Mouse (Mus musculus): ENCODE results near the gene Mamstr.

- TF ChIP-seq POLR2A (IDR thresholded peaks at IDR 0.05; ENCODE audit: insufficient read depth, low read depth, low read length) (no peak), CTCF (IDR thresholded peaks at IDR 0.05; ENCODE audit: insufficient read depth, low read depth, low read length) (no peak)
Measured at GRCm38 (mm10) chr7:45605704-45606289, 34.0 kb upstream of the Mamstr start.
